Mouse (Mus musculus) MEL (cell line): ENCODE measurements at regions not wholly inside any gene's neighbourhood (a gene's known extent, or its start where the extent isn't known, plus 50 kb on each side); places are given as distances from the start of the nearest gene placed in this dataset.

ENCODE experiments used
- BHLHE40 ChIP-seq: IDR thresholded peaks from 2 replicates; pipeline ENCODE4 v1.6.1; 2012; ENCODE audit warnings: low read depth, mild to moderate bottlenecking, inconsistent platforms, low read length, improper control_type of control experiment, borderline replicate concordance
- CTCF ChIP-seq, 3 experiments: IDR thresholded peaks in 2 of 3; conservative IDR thresholded peaks in 1 of 3; 2 replicates each; pipeline ENCODE4 v1.5.1; 2011 to 2012; ENCODE audit warnings: low read length in 3 of 3, low read depth in 2 of 3, mild to moderate bottlenecking in 2 of 3, improper control_type of control experiment in 1 of 3, inconsistent platforms in 1 of 3, mixed read lengths in 1 of 3, moderate library complexity in 1 of 3; ENCODE audit not compliant: control insufficient read depth in 1 of 3, insufficient read depth in 1 of 3, poor library complexity in 1 of 3, severe bottlenecking in 1 of 3
- ELF1 ChIP-seq: IDR thresholded peaks from 2 replicates; pipeline ENCODE4 v1.6.1; 2014; ENCODE audit warnings: low read depth, mild to moderate bottlenecking, inconsistent platforms, low read length, improper control_type of control experiment, moderate library complexity
- EP300 ChIP-seq, 2 experiments: IDR thresholded peaks; 2 replicates each; pipeline ENCODE4 v1.6.1; 2011; ENCODE audit warnings: improper control_type of control experiment in 2 of 2, low read length in 2 of 2, low read depth in 1 of 2, mild to moderate bottlenecking in 1 of 2
- GATA1 ChIP-seq: IDR thresholded peaks from 2 replicates; pipeline ENCODE4 v1.6.1; 2011; ENCODE audit warnings: low read depth, low read length, improper control_type of control experiment
- HCFC1 ChIP-seq: IDR thresholded peaks from 2 replicates; pipeline ENCODE4 v1.6.1; 2012; ENCODE audit warnings: low read depth, mild to moderate bottlenecking, inconsistent platforms, low read length, improper control_type of control experiment, moderate library complexity
- MAX ChIP-seq: IDR thresholded peaks from 2 replicates; pipeline ENCODE4 v1.6.1; 2011; ENCODE audit warnings: low read length, improper control_type of control experiment
- NRF1 ChIP-seq: IDR thresholded peaks from 2 replicates; pipeline ENCODE4 v1.6.1; 2014; ENCODE audit warnings: low read depth, mild to moderate bottlenecking, inconsistent platforms, low read length, improper control_type of control experiment, moderate library complexity; ENCODE audit not compliant: poor library complexity, insufficient read depth, severe bottlenecking
- POLR2A ChIP-seq, 2 experiments: IDR thresholded peaks; 2 replicates each; pipeline ENCODE4 v1.6.1; 2011 to 2012; ENCODE audit warnings: low read length in 2 of 2, mild to moderate bottlenecking in 2 of 2, control low read depth in 1 of 2, improper control_type of control experiment in 1 of 2, low read depth in 1 of 2, moderate library complexity in 1 of 2; ENCODE audit not compliant: control insufficient read depth in 1 of 2, insufficient read depth in 1 of 2, poor library complexity in 1 of 2
- SIN3A ChIP-seq: IDR thresholded peaks from 2 replicates; pipeline ENCODE4 v1.6.1; 2012; ENCODE audit warnings: low read length, improper control_type of control experiment, inconsistent platforms
- TBP ChIP-seq: IDR thresholded peaks from 2 replicates; pipeline ENCODE4 v1.8.0; 2011; ENCODE audit warnings: low read depth, low read length, improper control_type of control experiment
- USF1 ChIP-seq: IDR thresholded peaks from 2 replicates; pipeline ENCODE4 v1.6.1; 2014; ENCODE audit warnings: low read depth, mild to moderate bottlenecking, inconsistent platforms, low read length, improper control_type of control experiment, moderate library complexity
- ZC3H11A ChIP-seq: IDR thresholded peaks from 2 replicates; pipeline ENCODE4 v1.6.1; 2012; ENCODE audit warnings: low read depth, mild to moderate bottlenecking, inconsistent platforms, low read length, improper control_type of control experiment

DNA sequence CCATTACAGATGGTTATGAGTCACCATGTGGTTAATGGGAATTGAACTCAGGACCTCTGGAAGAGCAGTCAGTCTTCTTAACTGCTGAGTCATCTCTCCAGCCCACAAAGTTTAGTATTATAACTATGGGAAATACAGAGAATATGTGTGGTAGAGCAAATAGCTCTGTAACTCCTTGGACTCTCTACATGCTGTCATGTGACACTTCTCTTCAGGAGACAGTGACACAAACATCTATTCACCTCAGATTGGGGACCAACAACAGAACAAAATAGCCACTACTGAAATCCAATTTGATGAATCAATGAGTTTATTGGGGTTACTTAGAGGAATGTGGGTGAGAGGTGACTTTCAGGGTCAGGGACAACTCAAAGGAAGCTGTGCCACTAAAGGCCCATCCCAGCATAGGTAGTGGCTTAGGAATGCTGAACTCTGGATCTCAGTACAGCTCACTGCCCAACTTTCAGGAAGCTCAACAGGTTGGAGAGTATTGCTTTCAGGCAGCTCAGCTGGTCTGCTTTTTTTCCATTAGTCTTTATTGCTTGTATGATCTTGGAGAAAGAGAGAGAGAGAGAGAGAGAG lies 71.8 kb upstream of the Ralgapa2 start:
- TF ChIP-seq GATA1 = no peak
- no peak for TF ChIP-seq ELF1
- TF ChIP-seq NRF1 = no peak
- TF ChIP-seq SIN3A = no peak
- no peak for TF ChIP-seq CTCF (IDR thresholded peaks at IDR 0.05 in 2 of 3, conservative IDR thresholded peaks at IDR 0.05 in 1 of 3; ENCODE audit: control insufficient read depth in 1 of 3, insufficient read depth in 1 of 3, low read depth in 2 of 3, low read length in 3 of 3, poor library complexity in 1 of 3, severe bottlenecking in 1 of 3)
- TF ChIP-seq USF1 = no peak
- no peak for TF ChIP-seq POLR2A (IDR thresholded peaks at IDR 0.05; ENCODE audit: control insufficient read depth in 1 of 2, insufficient read depth in 1 of 2, low read depth in 1 of 2, low read length in 2 of 2, poor library complexity in 1 of 2)
- no peak for TF ChIP-seq BHLHE40
- no peak for TF ChIP-seq MAX
- TF ChIP-seq EP300 (IDR thresholded peaks at IDR 0.05; ENCODE audit: low read depth in 1 of 2, low read length in 2 of 2) = no peak
- no peak for TF ChIP-seq ZC3H11A
- no peak for TF ChIP-seq HCFC1
- TF ChIP-seq TBP = no peak
